Mouse (Mus musculus) heart, embryonic 10.5 days (tissue): ENCODE data around the gene Fezf1. TPM values are rescaled to one million over a fixed set of nuclear protein-coding genes. Genes with fewer than 3 reads are reported as not detected.

Source experiments
- DNase-seq: peaks from one replicate; pipeline ENCODE4 v3.0.0-alpha.2; 2017; ENCODE audit warnings: low spot score
- H3K27ac ChIP-seq: fragments of 300-500 bp; sonication (generic); 2 replicates; pipeline ENCODE4 v1.5.1; 2016; ENCODE audit warnings: mild to moderate bottlenecking
- H3K27me3 ChIP-seq: fragments of 300-500 bp; sonication (generic); 2 replicates; pipeline ENCODE4 v1.6.1; 2016; ENCODE audit warnings: mild to moderate bottlenecking; ENCODE audit not compliant: poor library complexity, insufficient read depth, severe bottlenecking
- H3K36me3 ChIP-seq: fragments of 300-500 bp; sonication (generic); 2 replicates; pipeline ENCODE4 v1.6.1; 2016; ENCODE audit warnings: mild to moderate bottlenecking, moderate library complexity
- H3K4me1 ChIP-seq: fragments of 300-500 bp; sonication (generic); 2 replicates; pipeline ENCODE4 v1.6.1; 2016; ENCODE audit warnings: mild to moderate bottlenecking
- H3K4me3 ChIP-seq: fragments of 300-500 bp; sonication (generic); 2 replicates; pipeline ENCODE4 v1.5.1; 2016; ENCODE audit warnings: mild to moderate bottlenecking, moderate library complexity
- H3K9me3 ChIP-seq: fragments of 300-500 bp; sonication (generic); 2 replicates; pipeline ENCODE4 v1.6.1; 2016; ENCODE audit warnings: mild to moderate bottlenecking, moderate library complexity
- WGBS: fragments of 180-500 bp; shearing (Covaris S2); methylation state at CpG from one replicate; pipeline ENCODE4 v1.1.7; 2016; 5-methylcytosine and 5-hydroxymethylcytosine counted together
- polyA plus RNA-seq: library from polyadenylated mRNA; unstranded; fragments of >200 nt; fragmentation: Nextera tagmentation; extraction: Ambion mirVana; gene quantifications from 2 replicates; pipeline ENCODE4 v1.2.1, GENCODE M21; 2016

The Fezf1 gene
- polyA plus RNA-seq, 1 experiment from 2014 or later = 0.06 TPM

- H3K36me3 ChIP-seq = no peaks in the 10 kb centered on the region
- peak overlapping the region; percentile 32 for H3K4me3 ChIP-seq
- no peaks in the 10 kb centered on the region for H3K9me3 ChIP-seq
- under 1% methylated on average over 43 of the region's 43 CpGs for WGBS
- DNase-seq = no peak
- peaks cover 18% of the 10 kb centered on the region for H3K4me1 ChIP-seq
- no peak overlapping the region for H3K27ac ChIP-seq
- H3K27me3 ChIP-seq = peaks cover 92% of the 10 kb centered on the region
Observed at GRCm38 (mm10) chr6:23253353-23254311, 5.5 kb upstream of the Fezf1 start.

- WGBS = 2% methylated on average over 20 of the region's 20 CpGs
- no peak for DNase-seq
- peaks cover 92% of the 10 kb centered on the region for H3K27me3 ChIP-seq
Observed at GRCm38 (mm10) chr6:23252196-23253135, 4.3 kb upstream of the Fezf1 start.

GRCm38 (mm10) chr6:23251431-23251830 is 3.3 kb upstream of the Fezf1 start:
- Histone ChIP-seq H3K36me3 (no peaks in the 10 kb centered on the region), H3K27me3 (peaks cover 93% of the 10 kb centered on the region), H3K9me3 (no peaks in the 10 kb centered on the region), H3K4me3 (no peak overlapping the region), H3K27ac (no peak overlapping the region), H3K4me1 (peaks cover 32% of the 10 kb centered on the region)
- DNase-seq = no peak
- WGBS = 5% methylated on average over 3 of the region's 3 CpGs

More at GRCm38 (mm10) chr6:23252196-23253135, 4.3 kb upstream of the Fezf1 start:
- no peaks in the 10 kb centered on the region for H3K36me3 ChIP-seq
- H3K9me3 ChIP-seq = no peaks in the 10 kb centered on the region
- peaks cover 30% of the 10 kb centered on the region for H3K4me1 ChIP-seq
- H3K4me3 ChIP-seq = no peak overlapping the region
- no peak overlapping the region for H3K27ac ChIP-seq

GRCm38 (mm10) chr6:23250288-23250955 is 2.3 kb upstream of the Fezf1 start:
- no peaks in the 10 kb centered on the region for H3K9me3 ChIP-seq
- WGBS = under 1% methylated on average over 22 of the region's 22 CpGs
- H3K27ac ChIP-seq = no peak overlapping the region
- no peaks in the 10 kb centered on the region for H3K36me3 ChIP-seq
- peaks cover 93% of the 10 kb centered on the region for H3K27me3 ChIP-seq
- DNase-seq = no peak
- peaks cover 32% of the 10 kb centered on the region for H3K4me1 ChIP-seq
- H3K4me3 ChIP-seq = no peak overlapping the region

GRCm38 (mm10) chr6:23249616-23250287 is 1.6 kb upstream of the Fezf1 start:
- DNase-seq = no peak
- peaks cover 93% of the 10 kb centered on the region for H3K27me3 ChIP-seq
- under 1% methylated on average over 29 of the region's 29 CpGs for WGBS

GRCm38 (mm10) chr6:23249053-23249401 is 865 bp upstream of the Fezf1 start:
- WGBS = under 1% methylated on average over 24 of the region's 24 CpGs
- DNase-seq = no peak
- peak overlapping the region; percentile 63 for H3K4me3 ChIP-seq
- no peaks in the 10 kb centered on the region for H3K9me3 ChIP-seq
- peaks cover 31% of the 10 kb centered on the region for H3K4me1 ChIP-seq
- H3K27me3 ChIP-seq = peaks cover 93% of the 10 kb centered on the region
- H3K36me3 ChIP-seq = no peaks in the 10 kb centered on the region
- H3K27ac ChIP-seq = no peak overlapping the region

More at GRCm38 (mm10) chr6:23249616-23250287, 1.6 kb upstream of the Fezf1 start:
- Histone ChIP-seq H3K9me3 (no peaks in the 10 kb centered on the region), H3K27ac (no peak overlapping the region), H3K4me1 (peaks cover 32% of the 10 kb centered on the region), H3K36me3 (no peaks in the 10 kb centered on the region), H3K4me3 (peak overlapping the region; percentile 63)

- under 1% methylated on average over 61 of the region's 61 CpGs for WGBS
- peaks cover 95% of the 10 kb centered on the region for H3K27me3 ChIP-seq
Observed at GRCm38 (mm10) chr6:23247512-23248312, 450 bp downstream of the Fezf1 start.

GRCm38 (mm10) chr6:23246790-23247511 is 1.2 kb downstream of the Fezf1 start:
- peaks cover 28% of the 10 kb centered on the region for H3K4me1 ChIP-seq
- no peaks in the 10 kb centered on the region for H3K36me3 ChIP-seq
- no peaks in the 10 kb centered on the region for H3K9me3 ChIP-seq
- no peak overlapping the region for H3K27ac ChIP-seq
- 1% methylated on average over 23 of the region's 23 CpGs for WGBS
- peaks cover 95% of the 10 kb centered on the region for H3K27me3 ChIP-seq
- peak overlapping the region; percentile 63 for H3K4me3 ChIP-seq
- no peak for DNase-seq

More at GRCm38 (mm10) chr6:23247512-23248312, 450 bp downstream of the Fezf1 start:
- H3K36me3 ChIP-seq = no peaks in the 10 kb centered on the region
- H3K4me1 ChIP-seq = peaks cover 28% of the 10 kb centered on the region
- DNase-seq = no peak
- no peak overlapping the region for H3K27ac ChIP-seq
- peak overlapping the region; percentile 63 for H3K4me3 ChIP-seq
- no peaks in the 10 kb centered on the region for H3K9me3 ChIP-seq

GRCm38 (mm10) chr6:23246061-23246789 is 1.9 kb downstream of the Fezf1 start:
- no peaks in the 10 kb centered on the region for H3K9me3 ChIP-seq
- WGBS = 3% methylated on average over 17 of the region's 17 CpGs
- peaks cover 28% of the 10 kb centered on the region for H3K4me1 ChIP-seq
- H3K36me3 ChIP-seq = no peaks in the 10 kb centered on the region
- H3K27me3 ChIP-seq = peaks cover 96% of the 10 kb centered on the region
- no peak overlapping the region for H3K4me3 ChIP-seq
- H3K27ac ChIP-seq = no peak overlapping the region
- DNase-seq = no peak

- Histone ChIP-seq H3K36me3 (no peaks in the 10 kb centered on the region), H3K4me1 (peaks cover 28% of the 10 kb centered on the region), H3K9me3 (no peaks in the 10 kb centered on the region), H3K27me3 (peaks cover 93% of the 10 kb centered on the region), H3K4me3 (no peak overlapping the region), H3K27ac (no peak overlapping the region)
- 1% methylated on average over 23 of the region's 23 CpGs for WGBS
- no peak for DNase-seq
Observed at GRCm38 (mm10) chr6:23245545-23246011, 2.6 kb downstream of the Fezf1 start.
